8 mouse cellular contexts compared by ENCODE assay signal in genomic region chr11:102945306-102946264, GRCm38 (mm10). TPM values are rescaled to one million over a fixed set of nuclear protein-coding genes. Genes with fewer than 3 reads are reported as not detected.
DNase-seq lines count a peak whose midpoint lies in the region; ATAC-seq and TF ChIP-seq lines count a peak whose summit lies in the region.

No protein-coding gene starts in this region.

- no peaks in the 10 kb centered on the region for H3K36me3 ChIP-seq in kidney, embryonic 16.5 days (ENCODE audit: insufficient read depth, low read length)
- no peaks in the 10 kb centered on the region for H3K36me3 ChIP-seq in kidney, adult 2 months (ENCODE audit: control insufficient read depth, insufficient read depth, low read length)
- H3K36me3 ChIP-seq in intestine, embryonic 15.5 days: no peaks in the 10 kb centered on the region
- no peaks in the 10 kb centered on the region for H3K36me3 ChIP-seq in neural tube, embryonic 13.5 days

- no peak for TF ChIP-seq POLR2A in kidney, adult 2 months (IDR thresholded peaks at IDR 0.05; ENCODE audit: low read depth, low read length)

- no peak overlapping the region for H3K27ac ChIP-seq in kidney, embryonic 16.5 days (ENCODE audit: low read length)
- H3K27ac ChIP-seq in kidney, adult 2 months (ENCODE audit: insufficient read depth, low read depth, low read length): no peak overlapping the region
- H3K27ac ChIP-seq in intestine, embryonic 15.5 days: no peak overlapping the region
- H3K27ac ChIP-seq in neural tube, embryonic 13.5 days (replicated peaks): no peak overlapping the region

- no peak for DNase-seq in kidney, adult 2 months
- DNase-seq in embryo, embryonic 11 days: peak; percentile 31
- DNase-seq in frontal cortex, postnatal 10 days (ENCODE audit: low spot score in 2 of 2): no peak
- no peak for DNase-seq in cerebellum, postnatal 14 days
- no peak for DNase-seq in lung, adult 18-20 months

- H3K9me3 ChIP-seq in kidney, embryonic 16.5 days (ENCODE audit: low read length): no peaks in the 10 kb centered on the region
- no peaks in the 10 kb centered on the region for H3K9me3 ChIP-seq in intestine, embryonic 15.5 days
- H3K9me3 ChIP-seq in neural tube, embryonic 13.5 days: no peaks in the 10 kb centered on the region

- H3K9ac ChIP-seq in kidney, embryonic 16.5 days (replicated peaks; ENCODE audit: low read length): peak overlapping the region; percentile 56
- H3K9ac ChIP-seq in intestine, embryonic 15.5 days: peak overlapping the region; percentile 53
- H3K9ac ChIP-seq in neural tube, embryonic 13.5 days: peak overlapping the region; percentile 52

- no peak; the same call in 1 of the 2 replicates for ATAC-seq in kidney, embryonic 16.5 days (ENCODE audit: low FRiP score, low TSS enrichment)
- peak; percentile 29; the same call in 1 of the 2 replicates for ATAC-seq in intestine, embryonic 15.5 days
- no peak for ATAC-seq in neural tube, embryonic 13.5 days (ENCODE audit: low read depth)

- H3K4me1 ChIP-seq in kidney, embryonic 16.5 days (ENCODE audit: insufficient read depth, low read length): peaks cover 38% of the 10 kb centered on the region
- no peaks in the 10 kb centered on the region for H3K4me1 ChIP-seq in kidney, adult 2 months (ENCODE audit: control insufficient read depth, insufficient read depth, low read length)
- H3K4me1 ChIP-seq in intestine, embryonic 15.5 days (replicated peaks): peaks cover 29% of the 10 kb centered on the region
- H3K4me1 ChIP-seq in neural tube, embryonic 13.5 days (replicated peaks): peaks cover 52% of the 10 kb centered on the region

- WGBS in kidney, embryonic 16.5 days: 2% methylated on average over 49 of the region's 54 CpGs
- 3% methylated on average over 54 of the region's 54 CpGs for WGBS in kidney, adult 2 months
- 3% methylated on average over 54 of the region's 54 CpGs for WGBS in intestine, embryonic 15.5 days
- WGBS in neural tube, embryonic 13.5 days: 2% methylated on average over 54 of the region's 54 CpGs

- H3K4me2 ChIP-seq in kidney, embryonic 16.5 days (replicated peaks; ENCODE audit: low read depth, low read length): peak overlapping the region; percentile 68
- peak overlapping the region; percentile 91 for H3K4me2 ChIP-seq in intestine, embryonic 15.5 days (replicated peaks)
- peak overlapping the region; percentile 58 for H3K4me2 ChIP-seq in neural tube, embryonic 13.5 days

- peaks cover 81% of the 10 kb centered on the region for H3K27me3 ChIP-seq in kidney, embryonic 16.5 days (ENCODE audit: insufficient read depth, low read length)
- peaks cover 6% of the 10 kb centered on the region for H3K27me3 ChIP-seq in kidney, adult 2 months (replicated peaks; ENCODE audit: control insufficient read depth, insufficient read depth, low read length)
- peaks cover 82% of the 10 kb centered on the region for H3K27me3 ChIP-seq in intestine, embryonic 15.5 days (replicated peaks)
- H3K27me3 ChIP-seq in neural tube, embryonic 13.5 days: peaks cover 95% of the 10 kb centered on the region

- H3K4me3 ChIP-seq in kidney, embryonic 16.5 days (ENCODE audit: low read length): peak overlapping the region; percentile 45
- no peak overlapping the region for H3K4me3 ChIP-seq in kidney, adult 2 months (ENCODE audit: insufficient read depth, low read depth, low read length)
- H3K4me3 ChIP-seq in intestine, embryonic 15.5 days (replicated peaks): peak overlapping the region; percentile 47
- peak overlapping the region; percentile 39 for H3K4me3 ChIP-seq in neural tube, embryonic 13.5 days

- TF ChIP-seq CTCF in kidney, adult 2 months (conservative IDR thresholded peaks at IDR 0.05; ENCODE audit: insufficient read depth, insufficient read length, low read depth, low read length): no peak

RNA-seq across cellular contexts. Expression of gene C1ql1, which starts 0.9 kb away (rescaled TPM):
- 2.5 and 3.0 TPM in 2 replicates for polyA plus RNA-seq in kidney, embryonic 16.5 days (2015; fragmentation: Nextera tagmentation; extraction: Ambion mirVana)
- 0.38 and 0.39 TPM in 2 replicates for polyA plus RNA-seq in kidney, adult 2 months (2012; rRNA removed)
- 4.2 and 4.4 TPM in 2 replicates for polyA plus RNA-seq in intestine, embryonic 15.5 days (2015; fragmentation: Nextera tagmentation; extraction: Ambion mirVana)
- polyA plus RNA-seq in neural tube, embryonic 13.5 days (2015; fragmentation: Nextera tagmentation; extraction: Ambion mirVana): 1.9 and 2.0 TPM in 2 replicates

RNA-seq across cellular contexts. Expression of gene Kif18b, which starts 20.7 kb away (rescaled TPM):
- 11.5 and 12.6 TPM in 2 replicates for polyA plus RNA-seq in kidney, embryonic 16.5 days (2015; fragmentation: Nextera tagmentation; extraction: Ambion mirVana)
- 0.22 and 0.27 TPM in 2 replicates for polyA plus RNA-seq in kidney, adult 2 months (2012; rRNA removed)
- polyA plus RNA-seq in intestine, embryonic 15.5 days (2015; fragmentation: Nextera tagmentation; extraction: Ambion mirVana): 8.7 and 8.9 TPM in 2 replicates
- polyA plus RNA-seq in neural tube, embryonic 13.5 days (2015; fragmentation: Nextera tagmentation; extraction: Ambion mirVana): 1.7 and 2.5 TPM in 2 replicates

RNA-seq across cellular contexts. Expression of gene Gfap, which starts 44.9 kb away (rescaled TPM):
- polyA plus RNA-seq in kidney, embryonic 16.5 days (2015; fragmentation: Nextera tagmentation; extraction: Ambion mirVana): 0.41 and 0.50 TPM in 2 replicates
- 0.16 and 0.18 TPM in 2 replicates for polyA plus RNA-seq in kidney, adult 2 months (2012; rRNA removed)
- polyA plus RNA-seq in intestine, embryonic 15.5 days (2015; fragmentation: Nextera tagmentation; extraction: Ambion mirVana): 0.20 and 0.36 TPM in 2 replicates
- 0.11 and 0.24 TPM in 2 replicates for polyA plus RNA-seq in neural tube, embryonic 13.5 days (2015; fragmentation: Nextera tagmentation; extraction: Ambion mirVana)
